Mouse (Mus musculus): Measurements from ENCODE around the gene Terf2.

GRCm38 (mm10) chr8:107095717-107096365 is 506 bp downstream of the Terf2 start:
- no peak for TF ChIP-seq POLR2A (IDR thresholded peaks at IDR 0.05; ENCODE audit: borderline replicate concordance, extremely low read depth, insufficient read depth, insufficient read length, poor library complexity, severe bottlenecking)
- no peak for TF ChIP-seq CTCF (IDR thresholded peaks at IDR 0.05; ENCODE audit: borderline replicate concordance, extremely low read depth, insufficient read depth, insufficient read length)
